Mouse (Mus musculus) gonadal fat pad, adult 2 months (tissue): ENCODE results near the gene Eef1a1. TPM values are rescaled to one million over a fixed set of nuclear protein-coding genes. Genes with fewer than 3 reads are reported as not detected.
"Not testable (repeated sequence)": the region's sequence is repeated elsewhere in the genome, so short reads cannot be mapped to it uniquely, and the experiment has no call there.

Experiments used
- DNase-seq: peaks from one replicate; pipeline ENCODE4 v3.0.0-alpha.2; 2012; ENCODE audit warnings: low read depth
- polyA plus RNA-seq: library from polyadenylated mRNA; depleted of rRNA; stranded (reverse); fragments of >200 nt; gene quantifications from 2 replicates; pipeline ENCODE4 v1.2.3, GENCODE M21; 2012

Gene Eef1a1
- polyA plus RNA-seq, 1 experiment, result 5,649 TPM

- no peak for DNase-seq
Observed at GRCm38 (mm10) chr9:78508106-78508786, 19.3 kb upstream of the Eef1a1 start.

GRCm38 (mm10) chr9:78506722-78507077, 17.7 kb upstream of the Eef1a1 start:
- no peak for DNase-seq

- DNase-seq, result no peak
Observed at GRCm38 (mm10) chr9:78506002-78506721, 17.2 kb upstream of the Eef1a1 start.

GRCm38 (mm10) chr9:78505223-78505622, 16.3 kb upstream of the Eef1a1 start:
- no peak for DNase-seq

- DNase-seq, result no peak
Observed at GRCm38 (mm10) chr9:78504679-78505078, 15.7 kb upstream of the Eef1a1 start.

- DNase-seq, result no peak
Observed at GRCm38 (mm10) chr9:78504133-78504532, 15.2 kb upstream of the Eef1a1 start.

- DNase-seq, result peak; percentile 80
Observed at GRCm38 (mm10) chr9:78503223-78504079, 14.5 kb upstream of the Eef1a1 start.

GRCm38 (mm10) chr9:78501284-78501683, 12.3 kb upstream of the Eef1a1 start:
- DNase-seq, result no peak

GRCm38 (mm10) chr9:78500386-78500785, 11.4 kb upstream of the Eef1a1 start:
- no peak for DNase-seq

- no peak for DNase-seq
Observed at GRCm38 (mm10) chr9:78493171-78493570, 4.2 kb upstream of the Eef1a1 start.

- DNase-seq, result no peak
Observed at GRCm38 (mm10) chr9:78492254-78492653, 3.3 kb upstream of the Eef1a1 start.

GRCm38 (mm10) chr9:78491169-78491568, 2.2 kb upstream of the Eef1a1 start:
- DNase-seq, result no peak

GRCm38 (mm10) chr9:78488021-78488420, 930 bp downstream of the Eef1a1 start:
- DNase-seq, result not testable (repeated sequence)

GRCm38 (mm10) chr9:78484660-78485059, 4.3 kb downstream of the Eef1a1 start:
- no peak for DNase-seq

- no peak for DNase-seq
Observed at GRCm38 (mm10) chr9:78482386-78482785, 6.6 kb downstream of the Eef1a1 start.

GRCm38 (mm10) chr9:78481423-78482331, 7.3 kb downstream of the Eef1a1 start:
- DNase-seq, result peak; percentile 79

GRCm38 (mm10) chr9:78480706-78481358, 8.1 kb downstream of the Eef1a1 start:
- DNase-seq, result no peak

- not testable (repeated sequence) for DNase-seq
Observed at GRCm38 (mm10) chr9:78480227-78480626, 8.7 kb downstream of the Eef1a1 start.

- not testable (repeated sequence) for DNase-seq
Observed at GRCm38 (mm10) chr9:78479308-78479707, 9.6 kb downstream of the Eef1a1 start.

- DNase-seq, result not testable (repeated sequence)
Observed at GRCm38 (mm10) chr9:78478009-78478605, 10.8 kb downstream of the Eef1a1 start.
